Mouse (Mus musculus) testis, postnatal 10 days (tissue): ENCODE measurements around the gene Zic1.

ENCODE experiments used
- DNase-seq: peaks from one replicate; pipeline ENCODE4 v3.0.0; 2021; ENCODE audit warnings: low spot score

The Zic1 gene

DNA sequence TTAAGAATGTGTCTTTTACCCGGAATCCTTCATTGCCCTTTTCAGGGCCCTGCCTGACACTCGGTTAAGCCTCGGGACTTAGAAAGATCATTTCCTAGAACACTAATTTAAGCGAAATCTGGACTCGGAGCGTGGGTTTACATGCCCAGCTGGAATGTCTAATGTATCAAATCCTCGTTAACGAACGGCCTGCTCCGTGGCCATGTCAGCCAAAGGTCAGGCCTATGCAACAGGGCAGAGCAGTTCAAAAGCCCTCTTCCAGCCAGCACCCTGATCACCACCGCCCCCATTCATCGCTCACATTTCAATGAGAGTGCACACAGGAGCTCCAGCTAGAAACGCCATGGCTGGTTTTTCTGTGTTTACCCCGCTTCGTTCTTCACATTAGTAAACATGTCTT lies 12.8 kb downstream of the Zic1 start:
- no peak for DNase-seq

DNA sequence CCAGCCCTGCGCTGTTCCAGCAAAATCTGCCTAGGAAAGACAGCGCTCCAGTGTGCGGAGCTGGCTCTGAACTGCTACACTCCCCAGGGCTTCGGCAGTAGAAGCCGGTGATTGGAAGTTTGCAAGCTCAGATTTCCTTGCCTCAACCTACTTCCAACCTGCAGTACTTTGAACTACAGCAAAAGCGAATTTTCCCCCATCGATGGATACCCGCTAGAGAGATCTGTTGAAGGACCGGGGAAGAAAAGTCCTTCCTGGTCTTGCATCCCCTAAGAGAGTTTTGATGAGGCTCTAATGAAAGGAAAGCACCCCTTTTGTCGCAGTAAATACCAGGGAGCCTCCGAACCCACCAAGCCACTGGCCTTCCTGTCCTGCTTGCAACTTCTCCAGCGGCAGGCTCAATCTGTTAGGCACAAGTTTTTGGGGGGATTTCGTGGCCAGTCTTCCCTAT lies 13.6 kb downstream of the Zic1 start:
- no peak for DNase-seq

- no peak for DNase-seq
Observed at GRCm38 (mm10) chr9:91351361-91351760, 14.2 kb downstream of the Zic1 start.

DNA sequence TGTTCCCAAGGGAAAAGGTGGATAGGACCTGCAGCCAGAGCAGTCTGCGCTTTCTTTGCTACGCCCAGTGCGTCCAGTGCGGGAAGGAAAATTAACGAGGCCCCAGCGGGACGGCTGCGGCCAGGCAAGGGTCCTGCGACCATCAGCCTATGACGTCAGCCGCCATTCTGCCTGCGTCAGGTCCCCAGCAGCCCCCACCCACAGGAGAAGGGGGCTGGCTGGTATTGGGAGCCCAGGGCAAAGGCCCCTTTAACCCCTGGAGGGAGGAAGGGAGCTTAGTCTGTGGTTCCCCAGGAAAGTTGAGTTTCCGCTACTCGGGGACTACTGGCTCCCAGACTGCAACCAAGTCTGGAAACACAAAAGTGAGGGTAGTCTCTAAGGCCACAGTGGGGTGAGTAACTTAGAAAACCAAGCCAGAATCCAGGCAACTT lies 14.7 kb downstream of the Zic1 start:
- DNase-seq, result no peak

GRCm38 (mm10) chr9:91350211-91350791 lies 15.3 kb downstream of the Zic1 start:
- no peak for DNase-seq

GRCm38 (mm10) chr9:91348746-91349145 lies 16.9 kb downstream of the Zic1 start:
- no peak for DNase-seq

GRCm38 (mm10) chr9:91347591-91347990 lies 18.0 kb downstream of the Zic1 start:
- DNase-seq, result no peak
